Mouse (Mus musculus) right cerebral cortex, adult 2 months (tissue): ENCODE data around the gene Olfr92.

Source experiments
- DNase-seq, 2 experiments: peaks; one replicate each; pipeline ENCODE4 v3.0.0; 2021 to 2022; ENCODE audit warnings: low spot score in 2 of 2

Gene Olfr92

DNA sequence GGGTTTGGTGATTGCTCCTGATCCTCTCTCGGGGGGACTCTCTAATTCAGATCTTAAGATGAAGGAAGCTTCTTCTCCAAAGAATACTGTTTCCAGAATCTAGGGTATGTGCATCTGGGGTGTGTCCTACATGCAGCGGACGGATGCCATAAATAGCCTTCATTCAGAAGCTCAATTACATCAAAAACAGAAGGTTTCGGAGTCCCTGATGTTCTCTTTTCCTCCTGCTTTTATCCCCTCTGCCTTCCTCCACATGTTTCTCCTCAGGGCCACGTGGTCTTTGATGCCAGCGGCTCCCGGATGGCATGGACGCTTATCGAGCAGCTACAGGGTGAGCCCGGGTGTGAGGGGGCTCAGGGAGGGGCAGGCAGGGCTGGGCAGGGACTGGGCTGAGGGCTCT lies 56.8 kb downstream of the Olfr92 start:
- DNase-seq = no peak

DNA sequence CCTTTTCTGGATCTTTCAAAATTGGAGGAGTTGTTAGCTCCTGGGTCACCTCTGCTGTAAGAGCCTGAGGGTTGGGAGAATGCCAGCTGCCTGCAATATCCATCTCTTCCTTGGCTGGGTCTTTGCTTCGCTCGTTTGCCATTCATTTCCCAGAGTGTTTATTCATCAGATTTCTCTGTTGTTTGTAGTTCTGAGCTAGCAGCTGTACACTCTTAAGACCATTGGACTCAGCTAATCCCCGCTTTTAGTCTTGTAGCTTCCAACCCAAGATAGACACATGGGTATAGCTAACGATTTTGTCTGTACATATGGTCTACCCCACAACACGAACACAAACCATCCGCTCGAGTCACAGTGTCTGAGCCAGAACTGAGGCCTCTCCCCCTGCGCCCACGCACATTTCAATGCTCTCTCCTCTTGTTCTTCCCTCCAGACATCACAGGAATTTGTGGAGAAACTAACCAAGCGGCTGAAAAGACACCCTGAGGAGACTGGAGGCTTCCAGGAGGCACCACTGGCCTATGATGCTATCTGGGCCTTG lies 57.7 kb downstream of the Olfr92 start:
- DNase-seq = no peak

DNA sequence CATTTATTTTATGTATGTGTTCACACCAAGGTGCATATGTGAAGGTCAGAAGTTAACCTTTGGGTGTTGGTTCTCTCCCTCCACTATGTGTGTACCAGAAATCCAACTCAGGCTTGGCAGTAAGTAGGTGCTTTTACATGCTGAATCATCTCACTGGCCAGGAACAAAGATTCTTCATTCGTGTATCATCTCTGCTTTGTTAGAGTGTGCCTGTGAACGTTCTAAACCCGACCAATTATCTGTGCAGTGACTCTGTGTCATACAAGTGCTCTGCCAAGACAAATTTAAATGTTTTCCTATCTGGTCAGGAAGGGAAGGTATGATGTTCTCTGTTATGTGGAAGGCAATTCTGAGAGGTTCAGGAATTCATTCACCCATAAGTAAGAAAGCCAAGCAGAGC lies 58.5 kb downstream of the Olfr92 start:
- no peak for DNase-seq
